Mouse (Mus musculus) hindlimb bud, embryonic 11.5 days (tissue): ENCODE measurements around the gene Gtsf2.

Experiments used
- DNase-seq: peaks from one replicate; pipeline ENCODE4 v3.0.0-alpha.2; 2012; ENCODE audit warnings: low read depth, low spot score; ENCODE audit errors: extremely low spot score

The Gtsf2 gene

GRCm38 (mm10) chr15:103393577-103393976 lies 54.7 kb downstream of the Gtsf2 start:
- DNase-seq: no peak
